Mouse (Mus musculus) hindbrain, embryonic 16.5 days (tissue): Measurements from ENCODE around the gene Garnl3. TPM values are rescaled to one million over a fixed set of nuclear protein-coding genes. Genes with fewer than 3 reads are reported as not detected.

Source experiments
- ATAC-seq: fragments of 200-750 bp; cut with Nextera tagmentation; 2 replicates; pipeline ENCODE4 v1.8.0; 2017; ENCODE audit warnings: moderate TSS enrichment, moderate library complexity
- H3K27ac ChIP-seq: fragments of 300-500 bp; sonication (generic); 2 replicates; pipeline ENCODE4 v1.5.1; 2014; ENCODE audit warnings: low read depth, mild to moderate bottlenecking, control low read depth, low read length, moderate library complexity
- H3K27me3 ChIP-seq: fragments of 300-500 bp; sonication (generic); replicated peaks from 2 replicates; pipeline ENCODE4 v1.6.1; 2014; ENCODE audit warnings: low read length; ENCODE audit not compliant: control insufficient read depth, insufficient read depth
- H3K36me3 ChIP-seq: fragments of 300-500 bp; sonication (generic); 2 replicates; pipeline ENCODE4 v1.6.1; 2014; ENCODE audit warnings: mild to moderate bottlenecking, low read length, moderate library complexity, mixed read lengths; ENCODE audit not compliant: control insufficient read depth, insufficient read depth
- H3K4me1 ChIP-seq: fragments of 300-500 bp; sonication (generic); 2 replicates; pipeline ENCODE4 v1.6.1; 2014; ENCODE audit warnings: low read depth, low read length; ENCODE audit not compliant: control insufficient read depth, insufficient read depth
- H3K4me2 ChIP-seq: fragments of 300-500 bp; sonication (generic); 2 replicates; pipeline ENCODE4 v1.6.1; 2014; ENCODE audit warnings: mild to moderate bottlenecking, low read length, control low read depth, moderate library complexity
- H3K4me3 ChIP-seq: fragments of 300-500 bp; sonication (generic); 2 replicates; pipeline ENCODE4 v1.5.1; 2014; ENCODE audit warnings: mild to moderate bottlenecking, low read length, control low read depth, moderate library complexity
- H3K9ac ChIP-seq: fragments of 300-500 bp; sonication (generic); 2 replicates; pipeline ENCODE4 v1.6.1; 2014; ENCODE audit warnings: low read depth, mild to moderate bottlenecking, control low read depth, low read length, moderate library complexity
- H3K9me3 ChIP-seq: fragments of 300-500 bp; sonication (generic); 2 replicates; pipeline ENCODE4 v1.6.1; 2014; ENCODE audit warnings: mild to moderate bottlenecking, low read length, moderate library complexity; ENCODE audit not compliant: control insufficient read depth
- WGBS: fragments of 180-500 bp; shearing (Covaris S2); extraction: QIAGEN DNeasy Blood & Tissue Kit; methylation state at CpG from one replicate; pipeline ENCODE4 v1.1.7; 2014; 5-methylcytosine and 5-hydroxymethylcytosine counted together
- polyA plus RNA-seq: library from polyadenylated mRNA; unstranded; fragments of >200 nt; fragmentation: Nextera tagmentation; extraction: Ambion mirVana; gene quantifications from 2 replicates; pipeline ENCODE4 v1.2.1, GENCODE M21; 2015

Gene Garnl3
- polyA plus RNA-seq, result 65.9 and 68.7 TPM in 2 replicates

DNA sequence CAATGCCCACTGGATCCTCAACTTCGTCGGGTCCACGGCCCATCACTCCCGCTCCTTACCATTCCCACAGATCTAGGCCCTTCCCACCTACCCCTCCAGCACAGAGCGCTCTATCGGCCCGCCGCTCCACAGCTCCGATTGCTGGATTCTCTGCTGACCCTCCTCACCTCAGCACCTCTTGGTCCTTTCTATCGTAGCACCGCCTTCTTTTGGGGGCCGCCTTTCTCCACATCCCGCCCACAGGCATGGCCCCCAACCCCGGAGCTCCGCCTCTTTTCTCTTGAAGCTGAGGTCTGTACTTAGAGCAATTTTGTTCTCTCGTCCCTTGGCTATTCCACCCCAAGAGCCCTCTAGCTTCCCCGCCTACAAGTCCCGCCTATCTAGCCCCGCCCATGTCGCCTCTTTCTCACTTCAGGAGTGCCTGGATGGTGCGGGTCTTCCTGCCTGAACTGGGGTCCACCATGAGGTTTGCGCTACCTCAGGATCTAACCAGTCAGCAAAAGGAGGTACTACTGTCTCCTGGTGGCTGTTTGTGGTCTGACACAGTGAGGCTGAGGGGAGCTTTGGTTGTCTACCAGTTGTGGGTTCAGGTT, at the start of gene Garnl3:
Gene Garnl3, minus strand, starts transcription at position 155 of the 593 bp plus-strand sequence.
- H3K4me3 ChIP-seq, result peak within 1 kb of the TSS; percentile 82
- H3K27me3 ChIP-seq, result no peaks in the 10 kb centered on the region
- peaks cover 17% of the 10 kb centered on the region for H3K4me1 ChIP-seq
- no peak; the same call in 1 of the 2 replicates for ATAC-seq
- WGBS, result under 1% methylated on average over 22 of the region's 22 CpGs
- peak within 1 kb of the TSS; percentile 75 for H3K27ac ChIP-seq
- H3K9ac ChIP-seq, result peak within 1 kb of the TSS; percentile 68
- H3K36me3 ChIP-seq, result 0 out of 2 replicates have a peak, but pooled peaks cover 4% of the 10 kb centered on the region
- peak within 1 kb of the TSS; percentile 97 for H3K4me2 ChIP-seq
- no peaks in the 10 kb centered on the region for H3K9me3 ChIP-seq

DNA sequence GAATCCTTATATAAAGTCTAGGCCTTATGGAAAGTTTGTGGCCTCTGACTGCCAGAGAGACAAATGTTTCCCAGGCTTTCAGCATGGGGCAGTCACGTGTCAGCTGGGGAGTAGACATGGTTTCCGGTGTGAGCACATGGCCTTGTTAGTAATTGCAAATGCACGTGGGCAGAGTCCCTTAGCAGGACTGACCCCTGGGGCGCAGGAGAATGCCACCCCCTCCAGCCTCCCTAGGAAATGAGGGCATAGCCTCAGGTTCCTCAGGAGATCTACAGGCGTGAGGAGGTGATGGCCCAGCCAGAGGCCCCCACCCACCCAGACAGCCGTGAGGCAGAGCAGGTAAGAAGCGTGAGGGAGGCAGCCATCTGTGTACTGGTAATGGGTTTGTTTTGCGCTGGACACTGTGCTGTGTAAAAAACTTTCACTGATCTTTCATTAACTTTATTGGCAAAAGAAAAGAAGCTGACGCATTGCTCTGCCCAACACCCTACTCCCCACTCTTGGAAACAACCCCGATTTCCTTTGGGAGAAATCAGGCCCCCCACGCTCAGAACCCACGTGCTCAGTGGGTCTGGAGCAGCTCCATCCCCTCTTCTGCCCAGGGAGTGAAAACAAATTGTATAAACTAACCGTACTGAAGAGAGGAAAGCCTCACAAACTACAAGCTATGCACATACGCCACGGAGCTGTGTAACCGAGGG, 48.6 kb upstream of the Garnl3 start:
- H3K27ac ChIP-seq, result no peak overlapping the region; the same call in 1 of the 2 replicates
- H3K4me1 ChIP-seq, result peaks cover 26% of the 10 kb centered on the region
- ATAC-seq, result no peak
- no peaks in the 10 kb centered on the region for H3K36me3 ChIP-seq
- H3K4me3 ChIP-seq, result no peak overlapping the region
- 38% methylated on average over 16 of the region's 16 CpGs for WGBS
- H3K9me3 ChIP-seq, result no peaks in the 10 kb centered on the region
- no peaks in the 10 kb centered on the region for H3K27me3 ChIP-seq
- H3K9ac ChIP-seq, result no peak overlapping the region
- H3K4me2 ChIP-seq, result no peak overlapping the region

DNA sequence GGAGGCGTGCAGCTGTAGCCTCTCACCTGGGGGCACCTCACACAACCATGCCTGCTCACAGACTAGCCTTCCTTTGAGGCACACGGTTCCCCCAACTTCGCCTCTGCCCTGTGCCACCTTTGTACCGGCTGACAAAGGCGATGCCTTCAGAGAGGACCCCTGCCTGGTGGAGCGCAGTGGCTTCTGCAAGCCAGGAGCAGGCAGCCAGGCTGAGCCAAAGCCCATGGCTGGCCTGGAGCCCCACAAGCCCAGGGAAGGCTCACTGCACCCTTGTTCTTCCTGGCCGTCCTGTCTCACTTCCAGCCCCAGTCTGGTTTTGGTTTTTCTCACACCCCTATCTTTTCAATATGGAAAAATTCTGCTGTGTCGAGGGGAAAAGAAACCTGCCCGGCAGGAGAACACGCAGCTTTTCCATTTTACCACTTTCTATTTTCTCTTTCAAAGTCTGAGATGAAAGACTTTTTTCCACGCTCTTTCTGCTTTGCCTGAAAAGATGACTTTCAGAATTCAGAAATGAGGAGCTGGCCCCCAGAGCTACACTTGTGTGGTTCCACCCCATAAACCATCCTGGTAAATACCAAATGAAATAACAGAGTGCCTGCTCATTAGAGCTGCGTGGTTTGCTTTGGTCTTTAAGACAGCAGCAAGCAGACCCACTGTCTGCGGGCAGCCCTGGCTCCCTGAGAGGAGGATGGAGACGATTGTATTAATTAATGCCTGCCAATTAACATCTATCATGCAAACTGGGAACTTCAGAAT, 47.9 kb upstream of the Garnl3 start:
- H3K9ac ChIP-seq, result no peak overlapping the region
- H3K9me3 ChIP-seq, result no peaks in the 10 kb centered on the region
- WGBS, result 42% methylated on average over 14 of the region's 14 CpGs
- H3K27me3 ChIP-seq, result no peaks in the 10 kb centered on the region
- H3K36me3 ChIP-seq, result no peaks in the 10 kb centered on the region
- no peak overlapping the region for H3K4me2 ChIP-seq
- peak; percentile 12; the same call in 1 of the 2 replicates for ATAC-seq
- H3K4me3 ChIP-seq, result no peak overlapping the region
- peak overlapping the region; percentile 49 for H3K27ac ChIP-seq
- H3K4me1 ChIP-seq, result peaks cover 26% of the 10 kb centered on the region

DNA sequence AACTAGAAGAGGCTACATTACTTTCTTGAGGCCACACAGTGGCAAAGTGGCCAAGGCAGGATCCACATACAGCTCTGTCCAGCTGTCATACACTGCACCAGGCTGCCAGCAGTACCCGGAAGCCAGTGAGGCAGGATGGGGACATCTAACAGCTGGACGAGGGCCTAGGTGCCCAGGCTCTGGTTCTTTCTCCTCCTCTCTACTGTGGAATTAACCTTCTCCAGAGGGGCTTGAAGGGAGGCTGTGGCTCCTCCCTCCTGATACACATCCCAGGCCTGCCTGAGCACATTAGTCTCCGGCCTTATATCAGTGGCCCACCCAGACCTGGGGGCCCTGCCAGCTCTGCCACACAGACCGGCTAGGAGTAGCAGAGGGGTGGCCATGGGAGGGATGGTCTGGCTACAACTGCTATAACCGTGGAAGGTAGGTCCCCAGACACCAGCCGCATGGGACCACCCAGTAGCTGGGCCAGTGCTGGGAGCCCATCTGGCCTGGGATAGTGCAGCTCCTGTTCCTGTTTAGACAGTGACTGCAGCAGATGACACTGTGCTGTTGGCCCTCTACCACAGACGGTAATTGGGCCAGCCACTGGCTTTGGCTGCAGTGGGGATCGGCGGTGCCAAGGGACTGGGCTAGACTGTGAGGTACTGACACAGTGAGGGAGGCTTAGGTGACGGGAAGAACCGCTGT, 46.9 kb upstream of the Garnl3 start:
- no peak overlapping the region; the same call in 1 of the 2 replicates for H3K27ac ChIP-seq
- no peaks in the 10 kb centered on the region for H3K9me3 ChIP-seq
- H3K27me3 ChIP-seq, result no peaks in the 10 kb centered on the region
- H3K4me3 ChIP-seq, result no peak overlapping the region
- WGBS, result 43% methylated on average over 11 of the region's 11 CpGs
- ATAC-seq, result peak; percentile 83
- H3K36me3 ChIP-seq, result no peaks in the 10 kb centered on the region
- peaks cover 26% of the 10 kb centered on the region for H3K4me1 ChIP-seq
- no peak overlapping the region for H3K9ac ChIP-seq
- no peak overlapping the region for H3K4me2 ChIP-seq

DNA sequence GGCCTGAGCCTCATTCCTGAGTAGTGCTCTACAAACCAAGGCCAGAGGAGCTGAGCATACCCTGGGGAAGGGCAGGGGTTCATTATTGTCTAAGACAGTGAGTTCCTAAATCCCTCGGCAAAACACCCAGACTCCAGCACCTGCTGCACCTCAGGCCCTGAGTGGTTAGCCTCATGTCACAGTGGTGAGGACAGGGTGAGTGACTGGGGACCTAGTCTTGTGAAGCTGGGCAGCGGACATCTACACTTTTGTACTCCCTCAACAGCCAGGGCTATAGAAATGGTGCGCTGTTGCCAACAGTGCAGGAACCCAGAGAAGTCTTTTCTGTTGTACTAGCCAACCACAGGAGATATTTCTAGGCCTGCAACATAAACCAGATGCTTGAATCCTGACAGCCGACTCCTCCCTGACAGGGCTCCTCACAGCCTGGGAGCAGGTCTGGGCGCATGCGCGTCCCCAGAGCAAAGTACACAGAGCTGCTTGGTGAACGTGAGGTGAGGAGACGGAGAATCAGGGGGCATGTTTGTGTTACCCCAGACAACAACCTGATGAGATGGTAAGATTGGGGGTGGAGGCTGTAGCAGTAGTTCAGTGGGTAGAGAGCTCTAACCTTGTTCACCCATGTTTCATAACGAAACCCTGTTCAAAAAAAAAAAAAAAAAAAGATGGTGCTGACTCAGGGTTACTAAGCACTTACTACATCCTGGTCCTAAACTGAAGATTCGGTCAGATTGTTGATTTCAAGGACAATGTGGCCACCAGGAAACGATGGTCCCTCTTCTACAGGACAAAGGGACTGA, 46.2 kb upstream of the Garnl3 start:
- no peaks in the 10 kb centered on the region for H3K9me3 ChIP-seq
- no peak overlapping the region for H3K27ac ChIP-seq
- peaks cover 4% of the 10 kb centered on the region; the same call in 1 of the 2 replicates for H3K36me3 ChIP-seq
- WGBS, result 85% methylated on average over 12 of the region's 12 CpGs
- no peak overlapping the region for H3K4me2 ChIP-seq
- no peak for ATAC-seq
- H3K4me1 ChIP-seq, result peaks cover 26% of the 10 kb centered on the region
- H3K27me3 ChIP-seq, result no peaks in the 10 kb centered on the region
- no peak overlapping the region for H3K4me3 ChIP-seq
- no peak overlapping the region for H3K9ac ChIP-seq

DNA sequence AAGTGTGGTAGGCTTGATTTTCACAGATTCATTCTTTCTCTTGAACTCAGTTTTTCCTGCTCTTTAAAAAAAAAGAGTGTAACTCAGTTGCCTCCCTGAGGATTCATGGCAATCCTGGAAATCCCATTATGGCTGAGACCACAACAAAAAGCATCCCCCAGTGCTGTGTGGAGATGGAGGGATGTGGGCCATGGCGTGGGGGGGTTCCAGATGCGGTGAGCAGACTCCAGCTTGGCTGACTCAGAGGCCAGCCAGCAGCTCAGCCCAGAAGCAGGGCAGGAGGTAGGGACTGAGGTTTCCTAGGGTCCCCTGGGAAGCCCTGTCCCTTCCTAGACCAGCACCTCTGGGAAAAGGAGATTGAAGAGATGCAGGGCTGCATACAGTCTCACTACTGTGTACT, 45.5 kb upstream of the Garnl3 start:
- H3K27me3 ChIP-seq, result no peaks in the 10 kb centered on the region
- no peak overlapping the region for H3K9ac ChIP-seq
- WGBS, result 54% methylated on average over 2 of the region's 2 CpGs
- H3K4me1 ChIP-seq, result peaks cover 26% of the 10 kb centered on the region
- H3K4me2 ChIP-seq, result no peak overlapping the region
- no peak for ATAC-seq
- H3K9me3 ChIP-seq, result no peaks in the 10 kb centered on the region
- H3K36me3 ChIP-seq, result peaks cover 4% of the 10 kb centered on the region; the same call in 1 of the 2 replicates
- H3K4me3 ChIP-seq, result no peak overlapping the region
- no peak overlapping the region for H3K27ac ChIP-seq

DNA sequence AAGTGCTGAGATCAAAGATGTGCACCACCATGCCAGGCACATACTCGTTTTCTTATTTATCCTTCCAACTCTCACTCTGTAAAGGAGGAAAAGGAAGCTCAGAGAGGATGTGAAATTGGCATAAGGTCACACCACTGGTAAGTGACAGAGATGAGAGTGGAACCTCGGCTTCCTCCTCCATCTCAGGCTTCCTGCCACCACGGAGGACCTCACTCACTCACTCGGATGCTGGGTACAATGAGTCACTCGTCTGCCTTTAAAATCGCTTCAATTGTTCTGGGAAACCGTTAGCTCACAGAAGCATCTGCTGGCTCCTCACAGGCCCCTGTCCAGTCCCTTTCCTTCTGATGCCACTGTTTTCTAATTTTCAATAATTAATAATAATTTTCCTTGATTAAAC, 45.1 kb upstream of the Garnl3 start:
- H3K27ac ChIP-seq, result no peak overlapping the region
- H3K9ac ChIP-seq, result no peak overlapping the region
- no peak for ATAC-seq
- H3K36me3 ChIP-seq, result peaks cover 4% of the 10 kb centered on the region; the same call in 1 of the 2 replicates
- 50% methylated on average over 7 of the region's 7 CpGs for WGBS
- H3K4me1 ChIP-seq, result peaks cover 26% of the 10 kb centered on the region
- no peaks in the 10 kb centered on the region for H3K9me3 ChIP-seq
- H3K27me3 ChIP-seq, result no peaks in the 10 kb centered on the region
- H3K4me3 ChIP-seq, result no peak overlapping the region
- no peak overlapping the region for H3K4me2 ChIP-seq

DNA sequence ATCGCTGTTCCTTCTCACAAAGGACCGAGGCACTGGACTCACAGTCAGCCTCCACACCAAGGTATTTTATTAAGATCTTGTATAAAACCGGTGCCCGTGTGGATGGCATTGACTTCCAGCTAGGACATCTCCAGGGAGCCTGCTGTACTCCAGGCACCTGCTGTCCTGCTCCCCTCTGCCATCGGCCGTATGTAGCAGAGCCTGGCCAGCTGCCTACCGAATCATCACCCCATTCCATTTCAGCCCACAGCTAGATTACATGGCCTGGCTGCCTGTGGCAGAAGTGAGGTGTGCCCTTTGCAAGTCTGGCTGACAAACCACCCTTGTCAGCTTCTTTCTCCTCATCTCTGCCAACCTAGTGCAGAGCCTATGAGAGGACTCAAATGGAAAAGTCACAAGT, 42.2 kb upstream of the Garnl3 start:
- Histone ChIP-seq H3K4me1 (peaks cover 9% of the 10 kb centered on the region; the same call in 1 of the 2 replicates), H3K27ac (no peak overlapping the region), H3K9ac (no peak overlapping the region), H3K4me2 (no peak overlapping the region), H3K27me3 (no peaks in the 10 kb centered on the region), H3K4me3 (no peak overlapping the region), H3K36me3 (peaks cover 6% of the 10 kb centered on the region), H3K9me3 (no peaks in the 10 kb centered on the region)
- 72% methylated on average over 7 of the region's 7 CpGs for WGBS
- no peak for ATAC-seq
